Mouse (Mus musculus): ENCODE data around the gene Gm45799.

DNA sequence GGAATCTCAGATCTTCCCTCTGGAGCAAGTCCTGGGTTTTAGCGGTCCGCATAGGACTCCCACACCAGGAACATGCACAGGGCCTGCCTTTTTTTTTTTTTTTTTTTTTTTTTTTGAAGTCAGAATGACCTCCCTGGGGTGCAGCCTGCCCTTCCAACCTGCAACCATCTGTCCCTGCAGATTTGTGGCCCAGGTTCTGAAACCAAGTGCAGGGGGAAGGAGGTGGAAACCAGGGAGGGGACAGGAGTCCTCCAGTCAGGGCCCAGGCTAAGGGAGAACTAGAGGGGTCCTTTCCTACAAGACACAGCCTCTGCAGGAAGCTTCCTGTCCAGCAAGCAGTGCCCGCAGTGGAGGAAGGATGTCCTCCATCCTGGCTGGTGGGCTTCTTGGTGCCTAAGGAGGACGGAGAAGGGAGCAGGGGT is 7.8 kb upstream of the Gm45799 start:
- TF ChIP-seq ZNF384 (IDR thresholded peaks at IDR 0.05; ENCODE audit: low read depth, low read length) (no peak), NELFE (IDR thresholded peaks at IDR 0.05; ENCODE audit: low read depth, low read length) (no peak), CTCF (IDR thresholded peaks at IDR 0.05 in 2 of 3, conservative IDR thresholded peaks at IDR 0.05 in 1 of 3; ENCODE audit: control insufficient read depth in 1 of 3, insufficient read depth in 1 of 3, low read depth in 2 of 3, low read length in 3 of 3, poor library complexity in 1 of 3, severe bottlenecking in 1 of 3) (no peak), SIN3A (IDR thresholded peaks at IDR 0.05; ENCODE audit: low read length) (no peak), RAD21 (IDR thresholded peaks at IDR 0.05; ENCODE audit: low read depth, low read length) (no peak), TBP (IDR thresholded peaks at IDR 0.05; ENCODE audit: low read depth, low read length) (no peak), ELF1 (IDR thresholded peaks at IDR 0.05; ENCODE audit: low read depth, low read length) (no peak), MAFK (IDR thresholded peaks at IDR 0.05; ENCODE audit: borderline replicate concordance, low read depth, low read length) (no peak)
